Mouse (Mus musculus) left cerebral cortex, postnatal 36 days (tissue): ENCODE measurements around the gene Plcb4. TPM values are rescaled to one million over a fixed set of nuclear protein-coding genes. Genes with fewer than 3 reads are reported as not detected.

Source experiments
- DNase-seq, 2 experiments: peaks; one replicate each; pipeline ENCODE4 v3.0.0; 2021 to 2022; ENCODE audit warnings: low spot score in 2 of 2, mixed read lengths in 1 of 2
- intact Hi-C: fragments of 180-260 bp; cut with DNase I; formaldehyde crosslinking; loops from one replicate; pipeline ENCODE4 v1.15.1; 2025
- total RNA-seq, 2 experiments: library from RNA; stranded (reverse); gene quantifications; 2 replicates each; pipeline ENCODE4 v1.2.3; 2021

The Plcb4 gene
- total RNA-seq, 2 experiments from 2014 or later: 71.0 to 81.6 TPM

DNA sequence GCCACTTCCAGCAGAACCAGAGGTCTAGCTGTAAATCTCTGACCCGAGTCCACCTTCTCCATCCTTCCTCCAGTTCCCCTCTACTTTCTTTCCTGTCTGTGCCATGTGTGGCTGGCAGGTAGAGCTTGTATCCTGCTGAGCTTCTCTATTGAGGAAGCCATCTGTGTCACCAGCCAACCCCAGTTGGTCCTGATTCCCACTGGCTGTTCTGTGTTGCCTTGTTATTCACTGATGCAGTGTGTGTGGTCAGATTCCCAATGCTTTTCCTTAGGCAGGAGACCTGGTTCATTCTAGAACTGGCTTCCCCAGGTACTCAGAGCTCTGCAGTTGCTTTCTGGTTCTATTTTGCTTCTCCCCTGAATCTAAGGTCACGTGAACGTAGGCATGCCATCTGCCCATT, 177.6 kb downstream of the Plcb4 start:
- intact Hi-C loops: no loop called here
- DNase-seq: no peak

GRCm38 (mm10) chr2:135837730-135838129, 178.9 kb downstream of the Plcb4 start:
- no peak for DNase-seq
- intact Hi-C loops: no loop called here

- DNase-seq: no peak
- intact Hi-C loops: no loop called here
These were observed 179.3 kb downstream of the Plcb4 start for GRCm38 (mm10) chr2:135838135-135838534.

DNA sequence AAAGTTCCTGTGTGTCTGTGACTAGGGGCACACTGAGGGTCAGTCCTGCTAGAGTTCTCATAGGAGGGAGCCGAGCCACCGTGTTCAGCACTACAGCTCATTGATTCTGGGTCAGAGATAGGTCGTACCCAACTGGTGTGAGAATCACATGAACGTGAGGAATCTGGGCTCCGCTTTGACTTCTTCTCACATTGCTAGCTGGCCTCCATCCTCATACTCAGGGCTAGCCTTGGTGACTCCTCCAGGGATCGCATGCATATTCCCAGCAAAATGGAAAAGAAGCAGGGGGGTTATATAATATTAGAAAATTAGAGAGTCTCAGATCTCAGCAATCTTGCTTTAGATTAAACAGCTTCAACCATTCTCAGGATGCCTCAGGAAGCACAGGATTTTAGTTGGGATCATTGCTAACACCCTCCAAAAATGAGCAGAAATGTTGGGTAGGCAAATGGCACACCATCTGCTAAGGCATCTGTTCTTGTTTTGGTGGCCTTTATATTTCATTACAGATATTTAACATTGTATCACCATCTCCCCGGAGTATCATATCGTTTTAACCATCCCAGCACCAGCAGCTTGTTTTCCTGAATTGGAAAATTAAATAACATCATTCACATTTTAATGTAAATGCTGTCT, 180.0 kb downstream of the Plcb4 start:
- intact Hi-C loops: no loop called here
- no peak for DNase-seq

- DNase-seq: no peak
- intact Hi-C loops: no loop called here
These were observed 184.9 kb downstream of the Plcb4 start for GRCm38 (mm10) chr2:135843721-135844120.

- no peak for DNase-seq
- intact Hi-C loops: no loop called here
These were observed 188.1 kb downstream of the Plcb4 start for GRCm38 (mm10) chr2:135846903-135847302.

- no peak for DNase-seq
- intact Hi-C loops: no loop called here
These were observed 188.9 kb downstream of the Plcb4 start for GRCm38 (mm10) chr2:135847738-135848137.

DNA sequence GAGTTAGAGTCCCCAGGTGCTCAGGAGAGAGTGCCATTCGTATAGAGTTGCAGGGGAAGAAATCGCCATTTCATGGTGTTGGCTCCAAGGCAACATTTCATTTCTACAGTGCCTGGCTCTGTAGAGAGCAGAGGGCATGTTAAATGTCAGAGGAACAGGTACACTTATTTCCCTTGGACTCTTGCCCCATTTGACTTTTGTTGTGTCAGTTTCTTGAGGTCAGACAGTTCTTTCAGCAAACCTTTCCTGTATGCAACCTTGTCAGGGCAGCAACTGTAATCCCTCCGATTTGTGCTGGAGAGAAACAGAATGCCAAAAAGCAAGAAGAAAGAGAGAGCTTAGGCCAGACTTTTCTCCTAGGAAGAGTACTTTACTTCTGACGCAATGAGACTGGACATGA, 189.4 kb downstream of the Plcb4 start:
- intact Hi-C loops: no loop called here
- no peak for DNase-seq

DNA sequence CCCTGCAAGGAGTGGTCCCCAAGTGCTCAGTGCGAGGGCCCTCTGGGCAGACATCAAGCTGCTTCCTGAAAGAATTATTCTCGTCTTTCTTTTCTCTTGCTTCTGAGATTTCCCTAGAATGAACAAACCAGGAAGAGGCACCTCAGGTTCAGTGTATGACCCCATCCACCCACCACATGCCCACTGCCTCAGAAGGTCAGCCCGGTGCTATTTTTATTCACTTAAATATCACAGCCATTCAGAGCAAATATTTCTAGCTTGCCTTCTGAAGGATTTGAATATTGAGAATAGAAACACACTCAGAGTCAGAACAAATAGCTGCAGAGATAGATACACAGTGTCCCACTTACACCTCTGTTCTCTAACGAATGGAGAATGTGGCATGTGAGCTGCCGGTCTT, 193.2 kb downstream of the Plcb4 start:
- intact Hi-C loops: no loop called here
- DNase-seq: no peak

- intact Hi-C loops: no loop called here
- DNase-seq: no peak
These were observed 194.3 kb downstream of the Plcb4 start for GRCm38 (mm10) chr2:135853085-135853484.

- intact Hi-C loops: no loop called here
- DNase-seq: no peak
These were observed 195.2 kb downstream of the Plcb4 start for GRCm38 (mm10) chr2:135854059-135854458.

DNA sequence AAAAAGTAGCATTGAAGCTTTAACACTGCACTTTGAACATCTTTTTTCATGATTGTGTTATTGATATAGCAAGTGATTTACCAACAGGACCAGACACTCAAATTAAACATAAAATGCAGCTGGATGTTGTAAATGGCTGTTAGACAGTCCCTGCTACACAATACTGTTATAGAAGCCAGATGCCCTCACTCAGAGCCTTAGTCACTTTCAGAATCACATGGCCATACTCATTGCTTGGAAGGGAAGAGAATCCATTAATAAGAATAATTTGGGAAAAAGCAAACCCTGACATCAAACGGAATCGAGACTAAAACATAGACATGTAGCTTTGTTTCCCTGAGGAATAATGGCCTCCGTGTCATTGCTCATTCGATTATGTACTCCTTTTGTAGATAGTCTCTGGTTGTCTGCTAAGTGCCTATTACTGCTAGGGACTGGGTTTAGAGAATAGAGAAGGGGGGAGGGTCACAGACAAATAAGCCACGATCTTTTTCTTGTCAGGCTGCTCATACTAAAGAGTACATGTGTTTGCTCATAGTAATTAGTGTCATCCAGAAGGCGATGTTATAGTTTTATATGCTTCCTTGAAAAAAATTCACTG, 197.2 kb downstream of the Plcb4 start:
- intact Hi-C loops: no loop called here
- DNase-seq: no peak

- DNase-seq: no peak
- intact Hi-C loops: no loop called here
These were observed 198.0 kb downstream of the Plcb4 start for GRCm38 (mm10) chr2:135856826-135857225.

DNA sequence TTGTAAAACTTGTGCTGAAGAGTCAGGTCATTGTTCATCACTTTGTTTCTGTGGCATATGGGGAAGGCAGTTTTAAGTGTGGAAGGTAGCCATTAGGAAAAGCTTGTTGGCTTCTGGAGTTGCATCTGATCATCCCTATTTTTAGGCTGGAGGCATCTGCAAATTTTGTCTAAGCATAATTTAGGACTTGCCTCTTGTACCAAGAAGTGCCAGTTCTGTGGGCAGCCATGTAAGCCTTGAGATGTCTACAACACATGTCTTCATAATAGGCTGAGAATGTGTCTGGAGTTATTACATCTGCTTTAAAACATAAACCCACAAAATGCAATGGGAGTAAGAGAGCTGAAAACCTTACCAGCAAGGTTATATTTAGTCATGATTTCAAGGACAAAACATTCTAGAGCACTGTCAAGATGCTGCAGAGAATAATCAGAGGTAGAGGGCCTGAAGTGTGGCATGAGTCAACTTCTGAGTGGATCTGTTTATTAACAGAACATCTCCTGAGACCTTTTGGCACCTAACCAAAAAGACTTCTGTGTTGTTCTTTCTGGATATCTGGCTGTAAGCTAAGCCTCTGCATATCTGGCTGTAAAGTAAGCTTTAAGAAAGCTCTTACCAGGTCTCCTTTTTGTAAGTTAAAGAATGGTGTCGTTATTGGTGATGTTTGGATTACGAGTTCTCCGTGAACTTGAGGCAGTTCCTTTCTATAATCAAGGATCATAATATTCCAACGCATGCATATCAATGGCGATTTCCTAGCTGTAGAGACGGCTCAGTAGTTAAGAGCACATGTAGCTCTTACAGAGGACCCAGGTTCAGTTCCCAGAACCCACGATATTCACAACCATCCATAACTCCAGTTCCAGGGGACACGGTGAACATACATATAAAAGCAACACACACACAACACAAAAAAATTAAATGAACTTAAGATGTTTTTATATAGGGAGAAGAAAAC, 203.0 kb downstream of the Plcb4 start:
- no peak for DNase-seq
- intact Hi-C loops: no loop called here

GRCm38 (mm10) chr2:135862489-135863390, 203.9 kb downstream of the Plcb4 start:
- DNase-seq: no peak
- intact Hi-C loops: no loop called here

DNA sequence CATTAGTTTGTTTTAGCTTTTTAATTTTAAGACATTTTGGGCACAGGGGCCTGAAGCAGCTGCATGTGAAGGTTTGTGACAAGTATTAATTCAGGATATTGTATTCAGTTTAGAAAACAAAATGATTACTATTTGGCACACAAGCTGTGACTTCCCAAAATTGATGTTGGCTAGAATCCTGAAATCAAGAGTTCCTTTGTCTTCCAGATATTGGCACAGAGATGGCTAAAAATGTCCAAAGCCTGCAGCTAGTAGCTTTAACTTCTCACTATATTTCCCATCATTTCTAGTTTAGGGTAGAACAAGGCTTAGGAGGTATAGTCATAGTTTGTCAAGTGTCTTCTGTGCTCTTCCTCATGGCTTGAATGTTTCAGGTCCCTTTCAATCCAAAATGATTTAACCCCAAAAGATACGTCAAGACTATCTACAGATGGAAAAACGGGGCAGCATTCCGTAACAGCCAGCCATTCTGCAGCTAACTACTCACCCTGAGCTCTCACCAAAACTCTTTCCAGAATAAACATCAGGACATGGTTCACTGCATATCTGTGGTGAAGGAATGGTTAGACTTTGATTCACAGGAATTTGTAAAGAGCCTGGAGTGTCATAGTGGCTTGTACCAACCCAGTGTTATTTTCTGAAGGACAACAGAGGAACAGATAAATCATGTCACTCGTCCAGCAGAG, 204.7 kb downstream of the Plcb4 start:
- intact Hi-C loops: no loop called here

DNA sequence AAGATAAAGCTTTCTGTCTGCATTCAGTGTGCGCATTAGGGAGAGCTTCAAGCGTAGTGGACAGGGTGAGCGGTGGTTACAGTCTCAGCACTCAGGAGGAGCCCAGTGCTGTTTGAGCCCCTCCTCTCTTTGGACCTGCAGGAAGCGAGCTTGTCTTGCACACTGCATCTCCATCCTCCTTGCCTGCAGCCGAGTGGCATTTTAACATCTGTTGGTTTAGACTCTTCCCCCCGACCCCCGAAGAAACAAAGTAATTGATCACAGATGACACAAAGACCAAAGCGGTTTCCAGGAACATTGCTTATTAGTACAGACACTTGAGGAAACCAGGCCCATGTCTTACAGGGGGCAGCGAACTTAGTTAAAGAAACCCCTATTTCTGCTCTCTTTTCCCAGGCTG, 207.6 kb downstream of the Plcb4 start:
- intact Hi-C loops: no loop called here
- no peak for DNase-seq

More for the DNA sequence above, 204.7 kb downstream of the Plcb4 start:
- no peak for DNase-seq

DNA sequence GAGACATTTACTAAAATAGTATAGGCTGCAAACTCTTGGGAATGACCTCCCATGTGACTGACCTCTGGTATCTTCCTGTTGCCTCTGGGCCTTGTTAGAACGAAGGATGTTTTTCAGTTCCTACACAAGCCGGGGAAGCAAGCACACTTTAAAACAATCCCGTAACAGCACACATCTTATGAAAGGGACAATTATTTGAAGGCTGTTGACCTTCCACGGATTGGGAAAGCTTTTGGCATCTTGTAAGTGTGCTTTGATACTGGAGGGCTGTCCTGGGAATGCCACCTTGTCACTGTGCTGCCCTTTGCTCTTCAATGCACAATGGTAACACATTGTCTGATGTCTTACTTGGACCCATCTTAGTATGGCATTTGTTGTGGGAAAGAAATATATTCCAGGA, 208.0 kb downstream of the Plcb4 start:
- DNase-seq: no peak
- intact Hi-C loops: no loop called here

DNA sequence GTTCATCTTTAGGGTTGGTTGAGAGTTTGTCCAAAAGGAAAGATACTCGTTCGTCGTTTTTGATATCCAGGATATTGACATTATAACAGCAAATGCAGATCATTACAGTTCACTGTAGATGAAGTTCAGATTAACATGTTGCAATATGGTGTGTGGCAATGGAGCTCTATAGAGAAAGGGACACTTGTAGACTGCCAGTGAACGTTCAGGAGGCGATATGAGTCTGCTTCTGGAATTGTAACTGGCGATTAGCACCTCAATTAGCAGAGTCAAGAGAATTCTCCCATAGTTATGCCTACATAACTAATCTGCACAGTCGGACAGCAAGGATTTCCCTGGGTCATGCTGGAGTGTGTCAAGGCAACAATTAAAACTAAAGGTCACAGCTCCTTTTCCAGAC, 210.8 kb downstream of the Plcb4 start:
- no peak for DNase-seq
- intact Hi-C loops: no loop called here
